Mouse (Mus musculus): ENCODE results near the gene Ackr3. TPM values are rescaled to one million over a fixed set of nuclear protein-coding genes. Genes with fewer than 3 reads are reported as not detected.
A peak's percentile ranks its signal among the peaks of the same experiment; 100 is the strongest.

The Ackr3 gene
- polyA plus RNA-seq, 1 experiment from 2014 or later, result 24.9 TPM

GRCm38 (mm10) chr1:90227684-90228322 is 24.0 kb downstream of the Ackr3 start:
- Histone ChIP-seq H3K27ac (no peak overlapping the region; the same call in 1 of the 2 replicates), H3K9ac (replicated peaks) (no peak overlapping the region), H3K4me2 (no peak overlapping the region), H3K36me3 (no peaks in the 10 kb centered on the region), H3K4me1 (replicated peaks) (peaks cover 40% of the 10 kb centered on the region), H3K4me3 (replicated peaks) (no peak overlapping the region), H3K27me3 (peaks cover 5% of the 10 kb centered on the region; the same call in 1 of the 2 replicates), H3K9me3 (no peaks in the 10 kb centered on the region)
- 51% methylated on average over 12 of the region's 12 CpGs for WGBS
- no peak for ATAC-seq (ENCODE audit: insufficient number of reproducible peaks, insufficient read depth, low FRiP score, low TSS enrichment, low read depth)

DNA sequence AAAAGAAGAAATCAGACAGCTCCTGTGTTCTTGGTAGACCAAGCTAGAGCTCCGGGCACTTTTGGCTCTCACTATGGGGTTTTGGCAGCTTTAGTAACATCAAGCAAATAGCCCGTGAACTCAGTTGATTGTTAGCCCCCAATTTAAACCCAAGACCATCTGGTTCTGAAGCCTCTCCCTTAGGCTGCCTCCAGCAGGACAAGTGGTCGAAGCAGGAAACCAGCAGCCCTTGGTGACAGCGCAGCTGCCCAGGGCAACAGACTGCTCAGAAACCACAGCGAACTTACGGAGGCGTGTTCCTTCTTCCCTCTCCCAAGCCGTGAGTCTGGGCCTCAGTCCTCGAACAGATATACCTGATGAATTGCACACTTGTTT is 24.5 kb downstream of the Ackr3 start:
- H3K9ac ChIP-seq (replicated peaks), result no peak overlapping the region
- H3K4me3 ChIP-seq (replicated peaks), result no peak overlapping the region
- H3K4me2 ChIP-seq, result no peak overlapping the region
- peaks cover 5% of the 10 kb centered on the region; the same call in 1 of the 2 replicates for H3K27me3 ChIP-seq
- peak overlapping the region; percentile 5; the same call in 1 of the 2 replicates for H3K27ac ChIP-seq
- H3K4me1 ChIP-seq (replicated peaks), result peaks cover 44% of the 10 kb centered on the region
- H3K36me3 ChIP-seq, result no peaks in the 10 kb centered on the region
- ATAC-seq (ENCODE audit: insufficient number of reproducible peaks, insufficient read depth, low FRiP score, low TSS enrichment, low read depth), result no peak
- 35% methylated on average over 9 of the region's 9 CpGs for WGBS
- H3K9me3 ChIP-seq, result no peaks in the 10 kb centered on the region

GRCm38 (mm10) chr1:90230611-90231010 is 26.8 kb downstream of the Ackr3 start:
- no peak overlapping the region for H3K9ac ChIP-seq (replicated peaks)
- WGBS, result 69% methylated on average over 4 of the region's 4 CpGs
- no peaks in the 10 kb centered on the region for H3K36me3 ChIP-seq
- no peaks in the 10 kb centered on the region for H3K9me3 ChIP-seq
- no peak overlapping the region for H3K4me2 ChIP-seq
- H3K4me3 ChIP-seq (replicated peaks), result no peak overlapping the region
- peaks cover 66% of the 10 kb centered on the region for H3K4me1 ChIP-seq (replicated peaks)
- no peak overlapping the region for H3K27ac ChIP-seq
- no peak for ATAC-seq (ENCODE audit: insufficient number of reproducible peaks, insufficient read depth, low FRiP score, low TSS enrichment, low read depth)
- H3K27me3 ChIP-seq, result no peaks in the 10 kb centered on the region; the same call in 1 of the 2 replicates

GRCm38 (mm10) chr1:90231591-90232490 is 28.1 kb downstream of the Ackr3 start:
- H3K9ac ChIP-seq (replicated peaks), result no peak overlapping the region
- WGBS, result 31% methylated on average over 22 of the region's 22 CpGs
- no peaks in the 10 kb centered on the region; the same call in 1 of the 2 replicates for H3K27me3 ChIP-seq
- no peak overlapping the region for H3K27ac ChIP-seq
- peaks cover 66% of the 10 kb centered on the region for H3K4me1 ChIP-seq (replicated peaks)
- H3K4me2 ChIP-seq, result no peak overlapping the region
- no peaks in the 10 kb centered on the region for H3K36me3 ChIP-seq
- no peak overlapping the region for H3K4me3 ChIP-seq (replicated peaks)
- peak; percentile 34; the same call in 1 of the 2 replicates for ATAC-seq (ENCODE audit: insufficient number of reproducible peaks, insufficient read depth, low FRiP score, low TSS enrichment, low read depth)
- no peaks in the 10 kb centered on the region for H3K9me3 ChIP-seq

- H3K36me3 ChIP-seq, result no peaks in the 10 kb centered on the region
- no peaks in the 10 kb centered on the region; the same call in 1 of the 2 replicates for H3K27me3 ChIP-seq
- H3K4me1 ChIP-seq (replicated peaks), result peaks cover 63% of the 10 kb centered on the region
- H3K9ac ChIP-seq (replicated peaks), result no peak overlapping the region
- H3K4me2 ChIP-seq, result no peak overlapping the region
- ATAC-seq (ENCODE audit: insufficient number of reproducible peaks, insufficient read depth, low FRiP score, low TSS enrichment, low read depth), result no peak
- no peaks in the 10 kb centered on the region for H3K9me3 ChIP-seq
- no peak overlapping the region for H3K4me3 ChIP-seq (replicated peaks)
- no peak overlapping the region for H3K27ac ChIP-seq
Measured at GRCm38 (mm10) chr1:90232491-90232885, 28.7 kb downstream of the Ackr3 start.

DNA sequence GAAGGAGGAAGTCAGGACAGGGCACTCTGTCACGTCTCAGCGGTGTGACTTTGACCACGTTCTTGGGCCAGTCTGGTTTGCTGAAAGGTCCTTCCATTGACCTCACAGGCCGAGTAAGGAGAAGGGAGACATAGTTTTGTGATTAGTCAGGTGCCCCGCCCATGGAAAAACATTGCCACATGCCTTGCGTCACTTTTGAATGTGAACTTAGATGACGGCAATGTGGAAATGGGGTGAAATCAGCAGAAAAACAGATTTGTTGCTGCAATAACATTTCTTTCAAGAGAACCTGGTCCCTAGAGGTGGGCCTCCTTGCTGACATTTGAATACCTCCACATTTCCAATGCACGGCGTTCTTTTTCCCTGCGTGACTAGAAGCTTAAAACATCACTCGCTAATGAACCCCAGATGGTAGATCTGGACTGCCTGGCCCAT is 30.9 kb downstream of the Ackr3 start:
- Histone ChIP-seq H3K9me3 (no peaks in the 10 kb centered on the region), H3K4me2 (no peak overlapping the region), H3K27ac (peak overlapping the region; percentile 73), H3K4me3 (replicated peaks) (no peak overlapping the region), H3K27me3 (no peaks in the 10 kb centered on the region), H3K9ac (replicated peaks) (no peak overlapping the region), H3K36me3 (no peaks in the 10 kb centered on the region), H3K4me1 (replicated peaks) (peaks cover 54% of the 10 kb centered on the region)
- no peak for ATAC-seq (ENCODE audit: insufficient number of reproducible peaks, insufficient read depth, low FRiP score, low TSS enrichment, low read depth)
- WGBS, result 23% methylated on average over 11 of the region's 11 CpGs

GRCm38 (mm10) chr1:90236640-90237039 is 32.9 kb downstream of the Ackr3 start:
- H3K4me3 ChIP-seq (replicated peaks), result no peak overlapping the region
- H3K4me1 ChIP-seq (replicated peaks), result peaks cover 40% of the 10 kb centered on the region
- no peak overlapping the region for H3K9ac ChIP-seq (replicated peaks)
- H3K9me3 ChIP-seq, result no peaks in the 10 kb centered on the region
- no peaks in the 10 kb centered on the region for H3K36me3 ChIP-seq
- H3K27me3 ChIP-seq, result no peaks in the 10 kb centered on the region
- no peak overlapping the region for H3K4me2 ChIP-seq
- ATAC-seq (ENCODE audit: insufficient number of reproducible peaks, insufficient read depth, low FRiP score, low TSS enrichment, low read depth), result no peak
- no peak overlapping the region for H3K27ac ChIP-seq
- WGBS, result 91% methylated on average over 2 of the region's 2 CpGs

GRCm38 (mm10) chr1:90238095-90238888 is 34.5 kb downstream of the Ackr3 start:
- 68% methylated on average over 9 of the region's 9 CpGs for WGBS
- H3K4me2 ChIP-seq, result no peak overlapping the region
- no peaks in the 10 kb centered on the region for H3K9me3 ChIP-seq
- no peak overlapping the region for H3K4me3 ChIP-seq (replicated peaks)
- H3K27ac ChIP-seq, result no peak overlapping the region
- no peak for ATAC-seq (ENCODE audit: insufficient number of reproducible peaks, insufficient read depth, low FRiP score, low TSS enrichment, low read depth)
- no peaks in the 10 kb centered on the region for H3K27me3 ChIP-seq
- H3K4me1 ChIP-seq (replicated peaks), result peaks cover 25% of the 10 kb centered on the region
- no peaks in the 10 kb centered on the region for H3K36me3 ChIP-seq
- no peak overlapping the region for H3K9ac ChIP-seq (replicated peaks)

GRCm38 (mm10) chr1:90239336-90240225 is 35.8 kb downstream of the Ackr3 start:
- Histone ChIP-seq H3K4me3 (replicated peaks) (no peak overlapping the region), H3K9ac (replicated peaks) (no peak overlapping the region), H3K36me3 (no peaks in the 10 kb centered on the region), H3K27ac (no peak overlapping the region), H3K9me3 (no peaks in the 10 kb centered on the region), H3K27me3 (no peaks in the 10 kb centered on the region), H3K4me2 (no peak overlapping the region), H3K4me1 (replicated peaks) (peaks cover 12% of the 10 kb centered on the region)
- WGBS, result 86% methylated on average over 16 of the region's 16 CpGs
- ATAC-seq (ENCODE audit: insufficient number of reproducible peaks, insufficient read depth, low FRiP score, low TSS enrichment, low read depth), result no peak

GRCm38 (mm10) chr1:90240287-90240686 is 36.5 kb downstream of the Ackr3 start:
- no peak overlapping the region for H3K4me2 ChIP-seq
- H3K9ac ChIP-seq (replicated peaks), result no peak overlapping the region
- H3K36me3 ChIP-seq, result no peaks in the 10 kb centered on the region
- peaks cover 5% of the 10 kb centered on the region; the same call in 1 of the 2 replicates for H3K4me1 ChIP-seq (replicated peaks)
- ATAC-seq (ENCODE audit: insufficient number of reproducible peaks, insufficient read depth, low FRiP score, low TSS enrichment, low read depth), result no peak
- no peaks in the 10 kb centered on the region for H3K27me3 ChIP-seq
- no peak overlapping the region for H3K27ac ChIP-seq
- H3K4me3 ChIP-seq (replicated peaks), result no peak overlapping the region
- no peaks in the 10 kb centered on the region for H3K9me3 ChIP-seq
- 76% methylated on average over 4 of the region's 4 CpGs for WGBS

Data from limb, embryonic 12.5 days (tissue).